Mouse (Mus musculus) hindbrain, embryonic 15.5 days (tissue): ENCODE measurements around the gene Prf1. TPM values are rescaled to one million over a fixed set of nuclear protein-coding genes. Genes with fewer than 3 reads are reported as not detected.

ENCODE experiments used
- ATAC-seq: fragments of 200-750 bp; cut with Nextera tagmentation; 2 replicates; pipeline ENCODE4 v1.8.0; 2017; ENCODE audit warnings: low read depth, moderate number of reproducible peaks, moderate TSS enrichment; ENCODE audit not compliant: low FRiP score
- H3K27ac ChIP-seq: fragments of 300-500 bp; sonication (generic); replicated peaks from 2 replicates; pipeline ENCODE4 v1.5.1; 2015; ENCODE audit warnings: mild to moderate bottlenecking, inconsistent platforms
- H3K27me3 ChIP-seq: fragments of 300-500 bp; sonication (generic); 2 replicates; pipeline ENCODE4 v1.6.1; 2015; ENCODE audit warnings: control low read depth, inconsistent platforms
- H3K36me3 ChIP-seq: fragments of 300-500 bp; sonication (generic); 2 replicates; pipeline ENCODE4 v1.6.1; 2015; ENCODE audit warnings: control low read depth, inconsistent platforms
- H3K4me1 ChIP-seq: fragments of 300-500 bp; sonication (generic); replicated peaks from 2 replicates; pipeline ENCODE4 v1.6.1; 2015; ENCODE audit warnings: control low read depth, inconsistent platforms
- H3K4me2 ChIP-seq: fragments of 300-500 bp; sonication (generic); 2 replicates; pipeline ENCODE4 v1.6.1; 2015; ENCODE audit warnings: moderate library complexity, mild to moderate bottlenecking, inconsistent platforms
- H3K4me3 ChIP-seq: fragments of 300-500 bp; sonication (generic); 2 replicates; pipeline ENCODE4 v1.5.1; 2015; ENCODE audit warnings: mild to moderate bottlenecking, inconsistent platforms
- H3K9ac ChIP-seq: fragments of 300-500 bp; sonication (generic); 2 replicates; pipeline ENCODE4 v1.6.1; 2015; ENCODE audit warnings: inconsistent platforms
- H3K9me3 ChIP-seq: fragments of 300-500 bp; sonication (generic); 2 replicates; pipeline ENCODE4 v1.6.1; 2016; ENCODE audit warnings: control low read depth, inconsistent platforms
- WGBS: fragments of 180-500 bp; shearing (Covaris S2); methylation state at CpG from one replicate; pipeline ENCODE4 v1.1.7; 2015; 5-methylcytosine and 5-hydroxymethylcytosine counted together
- polyA plus RNA-seq: library from polyadenylated mRNA; unstranded; fragments of >200 nt; fragmentation: Nextera tagmentation; extraction: Ambion mirVana; gene quantifications from 2 replicates; pipeline ENCODE4 v1.2.1, GENCODE M21; 2015

Prf1 gene
- polyA plus RNA-seq, 1 experiment from 2014 or later: not detected

- H3K36me3 ChIP-seq: no peaks in the 10 kb centered on the region
- H3K4me2 ChIP-seq: no peak overlapping the region
- H3K27ac ChIP-seq: no peak overlapping the region
- 59% methylated on average over 8 of the region's 8 CpGs for WGBS
- H3K27me3 ChIP-seq: no peaks in the 10 kb centered on the region
- H3K9ac ChIP-seq: no peak overlapping the region
- no peak overlapping the region for H3K4me3 ChIP-seq
- ATAC-seq: no peak
- no peaks in the 10 kb centered on the region; the same call in 1 of the 2 replicates for H3K4me1 ChIP-seq
- no peaks in the 10 kb centered on the region for H3K9me3 ChIP-seq
Measured at GRCm38 (mm10) chr10:61343950-61344349, 46.3 kb downstream of the Prf1 start.

GRCm38 (mm10) chr10:61345179-61345578 is 47.5 kb downstream of the Prf1 start:
- no peaks in the 10 kb centered on the region; the same call in 1 of the 2 replicates for H3K4me1 ChIP-seq
- H3K36me3 ChIP-seq: 0 out of 2 replicates have a peak, but pooled peaks cover 8% of the 10 kb centered on the region
- no peaks in the 10 kb centered on the region for H3K9me3 ChIP-seq
- no peak overlapping the region for H3K27ac ChIP-seq
- no peak overlapping the region for H3K9ac ChIP-seq
- no peak overlapping the region for H3K4me3 ChIP-seq
- no peak overlapping the region for H3K4me2 ChIP-seq
- no peaks in the 10 kb centered on the region for H3K27me3 ChIP-seq
- WGBS: 71% methylated on average over 8 of the region's 8 CpGs
- ATAC-seq: no peak

- Histone ChIP-seq H3K4me2 (no peak overlapping the region), H3K4me3 (no peak overlapping the region), H3K36me3 (0 out of 2 replicates have a peak, but pooled peaks cover 12% of the 10 kb centered on the region), H3K27me3 (no peaks in the 10 kb centered on the region), H3K4me1 (no peaks in the 10 kb centered on the region; the same call in 1 of the 2 replicates), H3K27ac (no peak overlapping the region), H3K9me3 (no peaks in the 10 kb centered on the region), H3K9ac (no peak overlapping the region)
- WGBS: 27% methylated on average over 10 of the region's 10 CpGs
- no peak for ATAC-seq
Measured at GRCm38 (mm10) chr10:61346374-61346773, 48.7 kb downstream of the Prf1 start.

- 0 out of 2 replicates have a peak, but pooled peaks cover 14% of the 10 kb centered on the region for H3K36me3 ChIP-seq
- H3K4me3 ChIP-seq: no peak overlapping the region
- no peak overlapping the region for H3K4me2 ChIP-seq
- no peaks in the 10 kb centered on the region; the same call in 1 of the 2 replicates for H3K4me1 ChIP-seq
- no peaks in the 10 kb centered on the region for H3K9me3 ChIP-seq
- ATAC-seq: no peak
- H3K27me3 ChIP-seq: no peaks in the 10 kb centered on the region
- WGBS: 70% methylated on average over 4 of the region's 4 CpGs
- H3K27ac ChIP-seq: no peak overlapping the region
- H3K9ac ChIP-seq: no peak overlapping the region
Measured at GRCm38 (mm10) chr10:61351216-61351615, 53.6 kb downstream of the Prf1 start.

Other genes starting within 250 kb of the Prf1 start
- 42.8 and 47.7 TPM in 2 replicates for gene Pcbd1, start 208.5 kb upstream of the Prf1 start, polyA plus RNA-seq
- 46.6 and 47.9 TPM in 2 replicates for gene Sgpl1, start 150.1 kb upstream of the Prf1 start, polyA plus RNA-seq
- gene Tbata, start 125.9 kb upstream of the Prf1 start, polyA plus RNA-seq: 0.21 and 0.56 TPM in 2 replicates
- 0.26 and 0.35 TPM in 2 replicates for gene Adamts14, start 24.4 kb upstream of the Prf1 start, polyA plus RNA-seq
- 26.4 and 32.4 TPM in 2 replicates for gene Pald1, start 85.7 kb downstream of the Prf1 start, polyA plus RNA-seq
- gene Nodal, start 120.1 kb downstream of the Prf1 start, polyA plus RNA-seq: 0.30 and 0.34 TPM in 2 replicates
- 55.7 and 56.2 TPM in 2 replicates for gene Eif4ebp2, start 154.8 kb downstream of the Prf1 start, polyA plus RNA-seq
- gene Lrrc20, start 178.0 kb downstream of the Prf1 start, polyA plus RNA-seq: 15.6 and 17.8 TPM in 2 replicates